Mouse (Mus musculus): ENCODE measurements around the gene Entpd3. TPM values are rescaled to one million over a fixed set of nuclear protein-coding genes. Genes with fewer than 3 reads are reported as not detected.

Gene Entpd3
- polyA plus RNA-seq, 1 experiment, result 1.3 TPM

- no peaks in the 10 kb centered on the region for H3K9me3 ChIP-seq (replicated peaks; ENCODE audit: control insufficient read depth, insufficient read depth, low read length, poor library complexity, severe bottlenecking)
- H3K4me1 ChIP-seq (ENCODE audit: control insufficient read depth, insufficient read depth, low read length), result no peaks in the 10 kb centered on the region
- H3K36me3 ChIP-seq (ENCODE audit: control insufficient read depth, insufficient read depth, low read length, poor library complexity, severe bottlenecking), result peaks cover 7% of the 10 kb centered on the region
- H3K4me3 ChIP-seq (ENCODE audit: low read depth, low read length), result no peak overlapping the region
- no peak overlapping the region for H3K9ac ChIP-seq (ENCODE audit: low read depth, poor library complexity, severe bottlenecking)
- H3K27me3 ChIP-seq (ENCODE audit: control insufficient read depth, insufficient read depth, low read length, poor library complexity, severe bottlenecking), result no peaks in the 10 kb centered on the region
- H3K27ac ChIP-seq (ENCODE audit: insufficient read depth, low read length), result no peak overlapping the region
- TF ChIP-seq POLR2A (IDR thresholded peaks at IDR 0.05; ENCODE audit: insufficient read depth, low read length) (no peak), CTCF (IDR thresholded peaks at IDR 0.05; ENCODE audit: low read depth, low read length) (peak; percentile 63)
Measured at GRCm38 (mm10) chr9:120496691-120497090, 42.9 kb upstream of the Entpd3 start.

GRCm38 (mm10) chr9:120497983-120498382, 41.6 kb upstream of the Entpd3 start:
- no peak overlapping the region for H3K27ac ChIP-seq (ENCODE audit: insufficient read depth, low read length)

GRCm38 (mm10) chr9:120501191-120501902, 38.3 kb upstream of the Entpd3 start:
- Histone ChIP-seq H3K36me3 (ENCODE audit: control insufficient read depth, insufficient read depth, low read length, poor library complexity, severe bottlenecking) (no peaks in the 10 kb centered on the region), H3K4me3 (ENCODE audit: low read depth, low read length) (no peak overlapping the region), H3K4me1 (ENCODE audit: control insufficient read depth, insufficient read depth, low read length) (no peaks in the 10 kb centered on the region), H3K27ac (ENCODE audit: insufficient read depth, low read length) (no peak overlapping the region), H3K9me3 (replicated peaks; ENCODE audit: control insufficient read depth, insufficient read depth, low read length, poor library complexity, severe bottlenecking) (peaks cover 4% of the 10 kb centered on the region), H3K27me3 (ENCODE audit: control insufficient read depth, insufficient read depth, low read length, poor library complexity, severe bottlenecking) (no peaks in the 10 kb centered on the region), H3K9ac (ENCODE audit: low read depth, poor library complexity, severe bottlenecking) (no peak overlapping the region)
- TF ChIP-seq CTCF (IDR thresholded peaks at IDR 0.05; ENCODE audit: low read depth, low read length) (peak; percentile 17), POLR2A (IDR thresholded peaks at IDR 0.05; ENCODE audit: insufficient read depth, low read length) (no peak), EP300 (IDR thresholded peaks at IDR 0.05; ENCODE audit: insufficient read depth, low read depth, low read length) (no peak)

More at GRCm38 (mm10) chr9:120497983-120498382, 41.6 kb upstream of the Entpd3 start:
- no peak for TF ChIP-seq CTCF (IDR thresholded peaks at IDR 0.05; ENCODE audit: low read depth, low read length)
- no peak for TF ChIP-seq EP300 (IDR thresholded peaks at IDR 0.05; ENCODE audit: insufficient read depth, low read depth, low read length)
- TF ChIP-seq POLR2A (IDR thresholded peaks at IDR 0.05; ENCODE audit: insufficient read depth, low read length), result no peak
- Histone ChIP-seq H3K27me3 (ENCODE audit: control insufficient read depth, insufficient read depth, low read length, poor library complexity, severe bottlenecking) (no peaks in the 10 kb centered on the region), H3K4me1 (ENCODE audit: control insufficient read depth, insufficient read depth, low read length) (no peaks in the 10 kb centered on the region), H3K9me3 (replicated peaks; ENCODE audit: control insufficient read depth, insufficient read depth, low read length, poor library complexity, severe bottlenecking) (no peaks in the 10 kb centered on the region), H3K4me3 (ENCODE audit: low read depth, low read length) (no peak overlapping the region), H3K36me3 (ENCODE audit: control insufficient read depth, insufficient read depth, low read length, poor library complexity, severe bottlenecking) (peaks cover 7% of the 10 kb centered on the region), H3K9ac (ENCODE audit: low read depth, poor library complexity, severe bottlenecking) (no peak overlapping the region)

DNA sequence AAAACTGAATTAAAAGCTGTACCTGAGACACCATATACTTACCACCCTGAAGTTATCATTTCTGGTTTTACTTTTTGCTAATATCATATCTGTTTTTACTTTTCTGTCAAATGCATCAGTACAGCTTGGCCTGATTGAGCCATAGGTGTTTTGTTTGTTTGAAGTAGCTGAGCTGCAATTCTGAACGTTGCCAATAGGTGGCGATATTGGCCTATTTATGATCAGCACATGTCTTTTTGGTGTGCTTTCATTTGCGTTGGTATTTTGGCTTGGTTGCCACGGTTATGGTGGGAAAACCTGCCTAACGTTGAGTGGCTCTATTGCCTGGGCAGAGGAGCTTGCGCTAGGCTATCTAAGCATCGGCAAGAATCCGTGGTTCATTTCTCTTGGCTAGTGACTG, 37.6 kb upstream of the Entpd3 start:
- H3K4me3 ChIP-seq (ENCODE audit: low read depth, low read length), result no peak overlapping the region
- TF ChIP-seq EP300 (IDR thresholded peaks at IDR 0.05; ENCODE audit: insufficient read depth, low read depth, low read length) (no peak), CTCF (IDR thresholded peaks at IDR 0.05; ENCODE audit: low read depth, low read length) (peak; percentile 24), POLR2A (IDR thresholded peaks at IDR 0.05; ENCODE audit: insufficient read depth, low read length) (no peak)
- no peaks in the 10 kb centered on the region for H3K27me3 ChIP-seq (ENCODE audit: control insufficient read depth, insufficient read depth, low read length, poor library complexity, severe bottlenecking)
- peaks cover 7% of the 10 kb centered on the region for H3K9me3 ChIP-seq (replicated peaks; ENCODE audit: control insufficient read depth, insufficient read depth, low read length, poor library complexity, severe bottlenecking)
- H3K4me1 ChIP-seq (ENCODE audit: control insufficient read depth, insufficient read depth, low read length), result no peaks in the 10 kb centered on the region
- H3K36me3 ChIP-seq (ENCODE audit: control insufficient read depth, insufficient read depth, low read length, poor library complexity, severe bottlenecking), result no peaks in the 10 kb centered on the region
- H3K27ac ChIP-seq (ENCODE audit: insufficient read depth, low read length), result no peak overlapping the region
- H3K9ac ChIP-seq (ENCODE audit: low read depth, poor library complexity, severe bottlenecking), result no peak overlapping the region

DNA sequence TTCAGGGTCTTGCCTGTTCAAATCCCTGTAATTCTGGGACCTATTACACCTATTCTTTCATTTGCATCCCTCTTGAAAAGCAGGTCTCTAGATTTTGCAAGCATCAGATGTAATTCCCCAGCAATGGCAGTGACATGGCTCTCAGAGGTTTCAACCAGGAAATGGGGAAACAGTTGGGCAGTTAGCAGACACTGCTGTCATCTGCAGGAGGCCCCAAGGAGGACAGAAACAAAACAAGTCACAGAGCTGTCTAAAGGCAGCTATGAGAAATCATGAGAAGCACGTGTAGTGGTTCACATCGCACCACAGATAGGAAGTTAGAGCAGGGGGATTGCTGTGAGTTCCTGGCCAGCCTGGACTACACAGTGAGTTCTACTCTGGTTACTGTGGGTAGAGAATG, 35.2 kb upstream of the Entpd3 start:
- Histone ChIP-seq H3K4me3 (ENCODE audit: low read depth, low read length) (no peak overlapping the region), H3K9ac (ENCODE audit: low read depth, poor library complexity, severe bottlenecking) (no peak overlapping the region), H3K27me3 (ENCODE audit: control insufficient read depth, insufficient read depth, low read length, poor library complexity, severe bottlenecking) (no peaks in the 10 kb centered on the region), H3K36me3 (ENCODE audit: control insufficient read depth, insufficient read depth, low read length, poor library complexity, severe bottlenecking) (no peaks in the 10 kb centered on the region), H3K9me3 (replicated peaks; ENCODE audit: control insufficient read depth, insufficient read depth, low read length, poor library complexity, severe bottlenecking) (peaks cover 9% of the 10 kb centered on the region), H3K4me1 (ENCODE audit: control insufficient read depth, insufficient read depth, low read length) (no peaks in the 10 kb centered on the region), H3K27ac (ENCODE audit: insufficient read depth, low read length) (no peak overlapping the region)
- TF ChIP-seq CTCF (IDR thresholded peaks at IDR 0.05; ENCODE audit: low read depth, low read length) (no peak), POLR2A (IDR thresholded peaks at IDR 0.05; ENCODE audit: insufficient read depth, low read length) (no peak), EP300 (IDR thresholded peaks at IDR 0.05; ENCODE audit: insufficient read depth, low read depth, low read length) (no peak)

DNA sequence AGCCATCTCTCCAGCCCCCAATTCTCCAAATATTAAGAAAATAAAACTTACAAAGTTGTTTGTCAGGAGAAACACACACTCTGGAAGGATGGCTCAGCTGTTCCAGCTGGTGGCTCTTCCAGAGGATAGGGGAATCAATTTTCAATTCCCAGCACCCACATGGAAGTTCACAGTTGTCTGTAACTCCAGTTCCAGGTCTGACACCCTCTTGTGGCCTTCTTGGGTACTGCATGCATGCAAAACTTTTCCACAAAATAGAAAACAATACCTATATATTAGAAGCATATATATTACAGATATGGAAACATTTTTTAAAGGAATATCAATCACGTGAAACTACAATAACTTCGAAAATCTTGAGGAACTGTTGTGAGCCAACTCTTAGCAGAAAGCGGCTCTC, 27.8 kb upstream of the Entpd3 start:
- no peak overlapping the region for H3K9ac ChIP-seq (ENCODE audit: low read depth, poor library complexity, severe bottlenecking)
- no peak for TF ChIP-seq EP300 (IDR thresholded peaks at IDR 0.05; ENCODE audit: insufficient read depth, low read depth, low read length)
- no peak for TF ChIP-seq CTCF (IDR thresholded peaks at IDR 0.05; ENCODE audit: low read depth, low read length)
- TF ChIP-seq POLR2A (IDR thresholded peaks at IDR 0.05; ENCODE audit: insufficient read depth, low read length), result no peak
- H3K4me3 ChIP-seq (ENCODE audit: low read depth, low read length), result no peak overlapping the region
- H3K36me3 ChIP-seq (ENCODE audit: control insufficient read depth, insufficient read depth, low read length, poor library complexity, severe bottlenecking), result no peaks in the 10 kb centered on the region
- peaks cover 7% of the 10 kb centered on the region for H3K9me3 ChIP-seq (replicated peaks; ENCODE audit: control insufficient read depth, insufficient read depth, low read length, poor library complexity, severe bottlenecking)
- H3K4me1 ChIP-seq (ENCODE audit: control insufficient read depth, insufficient read depth, low read length), result no peaks in the 10 kb centered on the region
- H3K27me3 ChIP-seq (ENCODE audit: control insufficient read depth, insufficient read depth, low read length, poor library complexity, severe bottlenecking), result no peaks in the 10 kb centered on the region
- no peak overlapping the region for H3K27ac ChIP-seq (ENCODE audit: insufficient read depth, low read length)
